Mouse (Mus musculus) brown adipose tissue, adult 24 weeks (tissue): ENCODE measurements around the gene Mia2. TPM values are rescaled to one million over a fixed set of nuclear protein-coding genes. Genes with fewer than 3 reads are reported as not detected.

ENCODE experiments used
- H3K27ac ChIP-seq: fragments of 200-500 bp; replicated peaks from 2 replicates; pipeline ENCODE4 v1.5.1; 2012; ENCODE audit warnings: low read depth, mild to moderate bottlenecking, low read length
- H3K4me1 ChIP-seq: fragments of 200-500 bp; 2 replicates; pipeline ENCODE4 v1.6.1; 2012; ENCODE audit warnings: low read length, mixed read lengths; ENCODE audit not compliant: control insufficient read depth, insufficient read depth, insufficient read length
- H3K4me3 ChIP-seq: fragments of 200-500 bp; 2 replicates; pipeline ENCODE4 v1.5.1; 2012; ENCODE audit warnings: low read depth, mild to moderate bottlenecking, low read length, moderate library complexity; ENCODE audit not compliant: insufficient read depth
- polyA plus RNA-seq: library from polyadenylated mRNA; stranded (reverse); fragments of >200 nt; gene quantifications from 2 replicates; pipeline ENCODE4 v1.2.4, GENCODE M21; 2012; ENCODE audit not compliant: missing spikeins, insufficient read depth, insufficient read length

Mia2 gene
- polyA plus RNA-seq, 1 experiment: 60.2 TPM

DNA sequence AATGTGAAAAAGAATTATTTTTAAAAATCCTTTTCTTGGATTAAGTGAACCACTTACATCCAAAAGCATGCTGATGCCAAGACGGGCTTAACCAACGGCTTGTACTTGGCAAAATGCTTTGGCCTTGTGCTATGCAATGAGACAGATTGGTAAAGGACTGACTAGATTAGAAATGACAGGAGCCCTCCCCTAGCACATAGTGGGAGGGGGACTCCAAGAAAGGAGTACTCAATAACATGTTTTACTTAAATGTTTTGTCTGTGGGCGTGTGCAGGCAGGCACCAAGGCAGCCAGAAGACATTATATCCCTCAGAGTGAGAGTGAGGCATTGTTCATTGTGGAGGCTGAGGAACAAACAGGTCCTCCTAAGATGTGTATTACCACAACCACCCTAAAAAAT lies 21.5 kb upstream of the Mia2 start:
- Histone ChIP-seq H3K27ac (no peak overlapping the region), H3K4me3 (no peak overlapping the region), H3K4me1 (no peaks in the 10 kb centered on the region)

DNA sequence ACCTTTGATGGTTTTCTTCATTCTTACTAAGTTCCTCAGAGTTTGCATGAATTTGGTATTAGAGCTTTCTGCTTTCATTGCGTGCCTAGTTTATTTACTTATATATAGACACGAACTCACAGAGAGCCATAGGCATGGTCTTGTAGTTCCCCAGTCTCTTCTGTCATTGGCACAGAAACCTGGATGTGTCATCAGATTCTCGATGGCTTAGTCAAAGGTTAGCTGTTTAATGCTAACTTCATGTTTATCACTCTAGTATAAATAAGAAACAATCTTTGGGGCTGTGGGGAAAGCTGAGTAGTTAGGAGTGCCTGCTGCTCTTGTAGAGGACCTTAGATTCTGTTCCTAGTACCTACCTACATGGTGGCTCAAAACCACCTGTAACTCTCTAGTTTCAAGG lies 18.6 kb upstream of the Mia2 start:
- Histone ChIP-seq H3K4me1 (no peaks in the 10 kb centered on the region), H3K27ac (no peak overlapping the region), H3K4me3 (no peak overlapping the region)

GRCm38 (mm10) chr12:59077883-59078282 lies 17.7 kb upstream of the Mia2 start:
- H3K27ac ChIP-seq: no peak overlapping the region
- no peak overlapping the region for H3K4me3 ChIP-seq
- H3K4me1 ChIP-seq: no peaks in the 10 kb centered on the region

DNA sequence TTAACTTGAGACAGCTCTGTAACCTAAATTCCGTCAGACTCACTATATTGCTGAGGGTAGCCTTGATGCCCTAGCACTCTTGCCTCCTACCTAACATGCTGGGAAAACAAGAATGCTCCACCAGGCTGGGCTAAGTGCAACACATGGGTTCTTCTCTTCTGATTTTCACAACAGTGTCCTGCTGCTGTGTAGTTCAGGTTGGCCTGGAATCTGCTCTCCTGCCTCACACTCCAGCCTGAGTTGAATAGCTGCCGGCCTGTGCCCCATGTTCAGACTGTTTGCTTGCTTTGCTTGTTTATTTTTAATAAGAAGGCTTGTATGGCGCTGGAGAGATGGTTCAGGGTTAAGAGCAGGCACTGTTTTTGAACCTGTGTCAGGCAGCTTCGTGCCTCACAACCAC lies 15.1 kb upstream of the Mia2 start:
- H3K4me1 ChIP-seq: no peaks in the 10 kb centered on the region
- H3K27ac ChIP-seq: no peak overlapping the region
- no peak overlapping the region for H3K4me3 ChIP-seq

GRCm38 (mm10) chr12:59084446-59084845 lies 11.2 kb upstream of the Mia2 start:
- H3K4me1 ChIP-seq: no peaks in the 10 kb centered on the region
- no peak overlapping the region for H3K4me3 ChIP-seq
- H3K27ac ChIP-seq: no peak overlapping the region

DNA sequence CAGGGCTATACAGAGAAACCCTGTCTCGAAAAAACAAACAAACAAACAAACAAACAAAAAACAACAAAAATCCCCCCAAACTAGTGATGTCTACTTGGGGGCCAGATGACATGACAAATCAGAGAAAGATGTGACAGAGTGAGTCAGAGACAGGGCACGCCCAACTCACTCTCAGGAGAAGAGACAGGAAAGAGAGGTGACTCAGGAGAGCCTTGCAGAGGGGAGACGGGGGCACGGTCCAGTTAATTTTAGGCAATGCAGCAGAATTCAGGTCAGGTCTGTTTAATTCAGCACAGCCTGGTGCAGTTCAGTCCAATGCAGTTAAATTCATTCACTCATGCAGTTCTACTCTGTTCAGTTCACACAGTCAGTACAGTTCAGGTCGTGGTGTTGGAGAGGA lies 9.4 kb upstream of the Mia2 start:
- Histone ChIP-seq H3K4me3 (no peak overlapping the region), H3K4me1 (no peaks in the 10 kb centered on the region), H3K27ac (no peak overlapping the region)

GRCm38 (mm10) chr12:59093543-59093942 lies 2.1 kb upstream of the Mia2 start:
- no peak overlapping the region for H3K4me3 ChIP-seq
- no peak overlapping the region for H3K27ac ChIP-seq
- no peaks in the 10 kb centered on the region for H3K4me1 ChIP-seq

- Histone ChIP-seq H3K4me3 (no peak overlapping the region), H3K4me1 (no peaks in the 10 kb centered on the region), H3K27ac (no peak overlapping the region)
Measured at GRCm38 (mm10) chr12:59104771-59105170, 9.2 kb downstream of the Mia2 start.

- Histone ChIP-seq H3K4me1 (no peaks in the 10 kb centered on the region), H3K27ac (no peak overlapping the region), H3K4me3 (no peak overlapping the region)
Measured at GRCm38 (mm10) chr12:59105914-59106313, 10.3 kb downstream of the Mia2 start.

DNA sequence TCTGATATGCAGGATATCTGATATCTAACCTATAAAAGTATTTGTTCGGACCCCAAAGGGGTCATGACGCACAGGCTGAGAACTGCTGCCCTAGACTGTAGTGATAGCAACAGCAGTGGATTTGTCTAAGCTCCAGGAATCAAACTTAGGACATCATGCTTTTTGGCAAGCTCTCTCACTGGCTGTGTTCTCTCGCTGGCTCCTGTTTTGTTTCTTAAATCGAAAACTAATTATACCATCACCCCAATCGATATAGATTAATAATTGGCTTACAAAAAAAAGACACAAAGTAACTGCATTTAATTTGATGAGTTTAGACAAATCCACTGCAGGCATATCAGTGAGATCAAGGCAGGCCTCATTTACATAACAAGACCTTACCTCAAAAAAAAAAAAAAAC lies 10.9 kb downstream of the Mia2 start:
- no peak overlapping the region for H3K4me3 ChIP-seq
- no peaks in the 10 kb centered on the region for H3K4me1 ChIP-seq
- H3K27ac ChIP-seq: no peak overlapping the region

- H3K4me3 ChIP-seq: no peak overlapping the region
- no peak overlapping the region for H3K27ac ChIP-seq
- no peaks in the 10 kb centered on the region for H3K4me1 ChIP-seq
Measured at GRCm38 (mm10) chr12:59107926-59108325, 12.3 kb downstream of the Mia2 start.

DNA sequence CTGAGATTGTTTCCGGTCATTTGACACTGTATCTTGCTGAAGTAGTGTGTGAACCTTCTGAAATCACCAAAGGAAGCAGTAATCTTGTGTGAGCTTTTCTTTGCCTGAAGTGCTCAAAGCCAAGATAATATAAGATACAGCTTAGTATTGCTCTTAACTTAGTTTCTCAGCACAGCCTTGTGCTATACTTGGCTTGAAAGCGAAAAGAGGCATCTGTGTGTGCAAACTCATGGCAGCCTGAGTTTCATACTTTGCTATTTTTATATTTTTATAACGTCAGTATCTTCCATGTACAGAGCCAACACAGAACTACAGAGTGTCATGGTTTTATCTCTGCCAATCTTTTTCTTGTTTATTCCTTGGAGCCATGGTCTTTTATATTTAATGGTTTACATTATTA lies 21.6 kb downstream of the Mia2 start:
- Histone ChIP-seq H3K4me1 (no peaks in the 10 kb centered on the region), H3K4me3 (no peak overlapping the region), H3K27ac (no peak overlapping the region)

GRCm38 (mm10) chr12:59125426-59125825 lies 29.8 kb downstream of the Mia2 start:
- Histone ChIP-seq H3K27ac (no peak overlapping the region), H3K4me1 (peaks cover 2% of the 10 kb centered on the region; the same call in 1 of the 2 replicates), H3K4me3 (no peak overlapping the region)

GRCm38 (mm10) chr12:59128501-59128900 lies 32.9 kb downstream of the Mia2 start:
- Histone ChIP-seq H3K27ac (no peak overlapping the region), H3K4me3 (no peak overlapping the region), H3K4me1 (peaks cover 9% of the 10 kb centered on the region)

DNA sequence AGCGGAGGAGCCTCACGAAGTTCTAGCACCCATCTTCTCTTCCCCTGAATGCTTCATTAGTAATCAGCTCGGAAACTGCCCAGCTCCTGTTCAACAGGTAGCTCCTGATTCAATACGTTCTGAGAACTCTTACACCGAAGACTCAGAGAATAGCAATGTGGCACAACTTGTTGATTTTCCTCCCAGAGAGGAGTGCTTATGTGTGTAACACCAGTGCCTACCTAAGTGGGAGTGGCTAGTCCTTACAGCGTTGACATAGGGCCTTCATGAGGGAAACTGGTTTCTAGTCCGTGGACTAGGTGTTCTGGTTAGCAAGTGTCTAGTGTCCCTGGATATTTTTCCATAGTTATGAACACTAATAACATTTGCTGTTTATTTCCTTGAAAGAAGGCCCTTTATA lies 33.4 kb downstream of the Mia2 start:
- Histone ChIP-seq H3K4me1 (peaks cover 9% of the 10 kb centered on the region), H3K4me3 (peak overlapping the region; percentile 30; the same call in 1 of the 2 replicates), H3K27ac (no peak overlapping the region)

DNA sequence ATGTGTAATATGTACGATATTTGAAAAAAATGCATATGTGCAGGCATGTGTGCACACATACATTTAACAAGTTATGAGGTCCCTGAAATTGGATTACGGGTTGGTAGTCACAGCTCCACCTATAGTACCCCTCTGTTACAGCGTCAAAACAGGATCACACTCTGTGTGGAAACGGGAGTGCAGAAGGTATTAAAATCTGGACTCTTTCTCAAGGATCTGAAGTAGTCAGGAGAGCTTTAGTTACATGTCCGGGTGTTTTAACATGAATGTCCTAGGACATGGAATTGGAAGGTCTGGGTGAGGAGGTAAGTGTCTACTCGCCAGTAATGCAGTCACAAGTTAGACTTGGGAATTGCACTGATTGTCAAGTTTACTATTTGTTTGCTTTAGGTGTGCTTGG lies 34.0 kb downstream of the Mia2 start:
- peaks cover 9% of the 10 kb centered on the region for H3K4me1 ChIP-seq
- peak overlapping the region; percentile 70 for H3K4me3 ChIP-seq
- no peak overlapping the region for H3K27ac ChIP-seq

DNA sequence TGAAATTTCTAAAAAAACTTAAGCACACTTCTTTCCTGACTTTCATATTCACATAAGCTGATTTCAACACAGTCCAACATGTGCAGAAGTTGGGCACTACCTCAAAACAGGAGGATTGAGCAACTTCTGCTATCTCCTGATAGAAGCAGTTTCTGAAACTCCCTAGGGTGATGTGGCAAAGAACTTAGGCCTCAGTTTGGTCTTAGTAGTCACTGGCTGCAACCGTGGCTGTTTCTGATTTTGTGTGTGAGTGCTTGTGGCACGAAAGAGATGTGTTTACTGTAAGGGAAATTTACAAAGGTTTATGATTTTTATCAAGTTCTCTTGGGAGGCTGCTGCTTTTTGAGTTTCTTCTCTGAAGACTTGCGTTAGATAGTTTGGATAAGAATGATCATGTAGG lies 34.6 kb downstream of the Mia2 start:
- Histone ChIP-seq H3K4me1 (peaks cover 9% of the 10 kb centered on the region), H3K27ac (peak overlapping the region; percentile 88), H3K4me3 (peak overlapping the region; percentile 88)
